Mouse (Mus musculus): ENCODE results near the gene Nfib. TPM values are rescaled to one million over a fixed set of nuclear protein-coding genes. Genes with fewer than 3 reads are reported as not detected.

The Nfib gene
- polyA plus RNA-seq (2014; fragmentation: Nextera tagmentation; extraction: Ambion mirVana): 164 and 207 TPM in 2 replicates

- Histone ChIP-seq H3K9ac (ENCODE audit: low read length) (peak within 1 kb of the TSS; percentile 38; the same call in 1 of the 2 replicates), H3K4me3 (ENCODE audit: low read depth, low read length) (peak within 1 kb of the TSS; percentile 16)
- peak; percentile 92 for ATAC-seq
Observed at GRCm38 (mm10) chr4:82704841-82705794, at the start of gene Nfib. Gene Nfib (minus strand): TSS chr4:82705750.

GRCm38 (mm10) chr4:82735764-82736163 is 30.2 kb upstream of the Nfib start:
- ATAC-seq: no peak
- no peaks in the 10 kb centered on the region; the same call in 1 of the 2 replicates for H3K4me1 ChIP-seq (ENCODE audit: control insufficient read depth, insufficient read depth, low read length)
- no peak overlapping the region for H3K27ac ChIP-seq (ENCODE audit: low read depth, low read length)
- no peak overlapping the region for H3K4me2 ChIP-seq (ENCODE audit: low read length)
- H3K27me3 ChIP-seq (replicated peaks; ENCODE audit: control insufficient read depth, insufficient read depth, low read length): no peaks in the 10 kb centered on the region
- H3K36me3 ChIP-seq (ENCODE audit: control insufficient read depth, insufficient read depth, low read length): no peaks in the 10 kb centered on the region
- H3K9me3 ChIP-seq (replicated peaks; ENCODE audit: control insufficient read depth, low read length): no peaks in the 10 kb centered on the region
- WGBS: 82% methylated on average over 5 of the region's 5 CpGs
- H3K4me3 ChIP-seq (ENCODE audit: low read depth, low read length): no peak overlapping the region
- no peak for DNase-seq (ENCODE audit: low spot score)
- H3K9ac ChIP-seq (ENCODE audit: low read length): no peak overlapping the region

More at GRCm38 (mm10) chr4:82704841-82705794, at the start of gene Nfib:
- Histone ChIP-seq H3K27ac (ENCODE audit: low read depth, low read length) (peak within 1 kb of the TSS; percentile 82), H3K9me3 (replicated peaks; ENCODE audit: control insufficient read depth, low read length) (no peaks in the 10 kb centered on the region), H3K36me3 (ENCODE audit: control insufficient read depth, insufficient read depth, low read length) (no peaks in the 10 kb centered on the region), H3K4me2 (ENCODE audit: low read length) (peak within 1 kb of the TSS; percentile 41), H3K27me3 (replicated peaks; ENCODE audit: control insufficient read depth, insufficient read depth, low read length) (no peaks in the 10 kb centered on the region), H3K4me1 (ENCODE audit: control insufficient read depth, insufficient read depth, low read length) (peaks cover 28% of the 10 kb centered on the region)
- peak; percentile 91 for DNase-seq (ENCODE audit: low spot score)
- WGBS: 6% methylated on average over 23 of the region's 23 CpGs

- Histone ChIP-seq H3K36me3 (ENCODE audit: control insufficient read depth, insufficient read depth, low read length) (no peaks in the 10 kb centered on the region), H3K4me1 (ENCODE audit: control insufficient read depth, insufficient read depth, low read length) (peaks cover 6% of the 10 kb centered on the region), H3K4me2 (ENCODE audit: low read length) (no peak overlapping the region), H3K27ac (ENCODE audit: low read depth, low read length) (no peak overlapping the region), H3K9me3 (replicated peaks; ENCODE audit: control insufficient read depth, low read length) (no peaks in the 10 kb centered on the region), H3K27me3 (replicated peaks; ENCODE audit: control insufficient read depth, insufficient read depth, low read length) (no peaks in the 10 kb centered on the region), H3K4me3 (ENCODE audit: low read depth, low read length) (no peak overlapping the region), H3K9ac (ENCODE audit: low read length) (no peak overlapping the region)
- ATAC-seq: no peak
- no peak for DNase-seq (ENCODE audit: low spot score)
- 86% methylated on average over 22 of the region's 22 CpGs for WGBS
Observed at GRCm38 (mm10) chr4:82734765-82735481, 29.4 kb upstream of the Nfib start.

- Histone ChIP-seq H3K9ac (ENCODE audit: low read length) (no peak overlapping the region), H3K4me1 (ENCODE audit: control insufficient read depth, insufficient read depth, low read length) (peaks cover 6% of the 10 kb centered on the region), H3K4me2 (ENCODE audit: low read length) (no peak overlapping the region), H3K27ac (ENCODE audit: low read depth, low read length) (no peak overlapping the region), H3K27me3 (replicated peaks; ENCODE audit: control insufficient read depth, insufficient read depth, low read length) (no peaks in the 10 kb centered on the region), H3K9me3 (replicated peaks; ENCODE audit: control insufficient read depth, low read length) (no peaks in the 10 kb centered on the region), H3K36me3 (ENCODE audit: control insufficient read depth, insufficient read depth, low read length) (no peaks in the 10 kb centered on the region), H3K4me3 (ENCODE audit: low read depth, low read length) (no peak overlapping the region)
- DNase-seq (ENCODE audit: low spot score) (no peak), ATAC-seq (no peak)
- WGBS: 40% methylated on average over 5 of the region's 5 CpGs
Observed at GRCm38 (mm10) chr4:82734348-82734747, 28.8 kb upstream of the Nfib start.

GRCm38 (mm10) chr4:82733636-82734035 is 28.1 kb upstream of the Nfib start:
- DNase-seq (ENCODE audit: low spot score) (no peak), ATAC-seq (no peak)

GRCm38 (mm10) chr4:82730248-82730887 is 24.8 kb upstream of the Nfib start:
- peak overlapping the region; percentile 55 for H3K27ac ChIP-seq (ENCODE audit: low read depth, low read length)
- H3K27me3 ChIP-seq (replicated peaks; ENCODE audit: control insufficient read depth, insufficient read depth, low read length): no peaks in the 10 kb centered on the region
- 13% methylated on average over 5 of the region's 5 CpGs for WGBS
- DNase-seq (ENCODE audit: low spot score) (peak; percentile 32), ATAC-seq (peak; percentile 55)
- H3K36me3 ChIP-seq (ENCODE audit: control insufficient read depth, insufficient read depth, low read length): no peaks in the 10 kb centered on the region
- no peak overlapping the region; the same call in 1 of the 2 replicates for H3K9ac ChIP-seq (ENCODE audit: low read length)
- H3K4me1 ChIP-seq (ENCODE audit: control insufficient read depth, insufficient read depth, low read length): peaks cover 6% of the 10 kb centered on the region
- no peaks in the 10 kb centered on the region for H3K9me3 ChIP-seq (replicated peaks; ENCODE audit: control insufficient read depth, low read length)
- H3K4me2 ChIP-seq (ENCODE audit: low read length): no peak overlapping the region
- H3K4me3 ChIP-seq (ENCODE audit: low read depth, low read length): no peak overlapping the region

More at GRCm38 (mm10) chr4:82733636-82734035, 28.1 kb upstream of the Nfib start:
- H3K9ac ChIP-seq (ENCODE audit: low read length): no peak overlapping the region
- H3K4me2 ChIP-seq (ENCODE audit: low read length): no peak overlapping the region
- H3K9me3 ChIP-seq (replicated peaks; ENCODE audit: control insufficient read depth, low read length): no peaks in the 10 kb centered on the region
- no peak overlapping the region for H3K4me3 ChIP-seq (ENCODE audit: low read depth, low read length)
- no peaks in the 10 kb centered on the region for H3K27me3 ChIP-seq (replicated peaks; ENCODE audit: control insufficient read depth, insufficient read depth, low read length)
- WGBS: 86% methylated on average over 3 of the region's 3 CpGs
- no peaks in the 10 kb centered on the region for H3K36me3 ChIP-seq (ENCODE audit: control insufficient read depth, insufficient read depth, low read length)
- peaks cover 6% of the 10 kb centered on the region for H3K4me1 ChIP-seq (ENCODE audit: control insufficient read depth, insufficient read depth, low read length)
- no peak overlapping the region for H3K27ac ChIP-seq (ENCODE audit: low read depth, low read length)

- no peak overlapping the region for H3K4me2 ChIP-seq (ENCODE audit: low read length)
- H3K9ac ChIP-seq (ENCODE audit: low read length): no peak overlapping the region
- no peaks in the 10 kb centered on the region for H3K4me1 ChIP-seq (ENCODE audit: control insufficient read depth, insufficient read depth, low read length)
- no peak overlapping the region for H3K27ac ChIP-seq (ENCODE audit: low read depth, low read length)
- no peak overlapping the region for H3K4me3 ChIP-seq (ENCODE audit: low read depth, low read length)
- DNase-seq (ENCODE audit: low spot score) (no peak), ATAC-seq (no peak)
- H3K36me3 ChIP-seq (ENCODE audit: control insufficient read depth, insufficient read depth, low read length): no peaks in the 10 kb centered on the region
- H3K9me3 ChIP-seq (replicated peaks; ENCODE audit: control insufficient read depth, low read length): peaks cover 6% of the 10 kb centered on the region; the same call in 1 of the 2 replicates
- WGBS: 65% methylated on average over 10 of the region's 10 CpGs
- H3K27me3 ChIP-seq (replicated peaks; ENCODE audit: control insufficient read depth, insufficient read depth, low read length): no peaks in the 10 kb centered on the region
Observed at GRCm38 (mm10) chr4:82724058-82724457, 18.5 kb upstream of the Nfib start.

GRCm38 (mm10) chr4:82723048-82723447 is 17.5 kb upstream of the Nfib start:
- H3K27ac ChIP-seq (ENCODE audit: low read depth, low read length): no peak overlapping the region
- H3K9ac ChIP-seq (ENCODE audit: low read length): no peak overlapping the region
- no peak overlapping the region for H3K4me3 ChIP-seq (ENCODE audit: low read depth, low read length)
- DNase-seq (ENCODE audit: low spot score) (no peak), ATAC-seq (no peak)
- no peaks in the 10 kb centered on the region for H3K36me3 ChIP-seq (ENCODE audit: control insufficient read depth, insufficient read depth, low read length)
- peaks cover 10% of the 10 kb centered on the region for H3K9me3 ChIP-seq (replicated peaks; ENCODE audit: control insufficient read depth, low read length)
- 78% methylated on average over 8 of the region's 8 CpGs for WGBS
- no peaks in the 10 kb centered on the region for H3K4me1 ChIP-seq (ENCODE audit: control insufficient read depth, insufficient read depth, low read length)
- H3K4me2 ChIP-seq (ENCODE audit: low read length): no peak overlapping the region
- H3K27me3 ChIP-seq (replicated peaks; ENCODE audit: control insufficient read depth, insufficient read depth, low read length): no peaks in the 10 kb centered on the region

Data from forebrain, embryonic 14.5 days (tissue).